Mouse (Mus musculus): Measurements from ENCODE around the gene Thrap3. TPM values are rescaled to one million over a fixed set of nuclear protein-coding genes. Genes with fewer than 3 reads are reported as not detected.
"Not testable (repeated sequence)": the region's sequence is repeated elsewhere in the genome, so short reads cannot be mapped to it uniquely, and the experiment has no call there.

Gene Thrap3
- polyA plus RNA-seq, 2 experiments from 2014 or later: 222 to 330 TPM

GRCm38 (mm10) chr4:126219540-126219939 is 17.0 kb upstream of the Thrap3 start:
- not testable (repeated sequence) for ATAC-seq

GRCm38 (mm10) chr4:126217771-126218170 is 15.2 kb upstream of the Thrap3 start:
- ATAC-seq: no peak

- no peak for ATAC-seq
These were observed 4.5 kb upstream of the Thrap3 start for GRCm38 (mm10) chr4:126207081-126207480.

- no peak for ATAC-seq
These were observed 2.8 kb upstream of the Thrap3 start for GRCm38 (mm10) chr4:126205386-126205785.

- ATAC-seq: no peak
These were observed 2.2 kb upstream of the Thrap3 start for GRCm38 (mm10) chr4:126204661-126205230.

GRCm38 (mm10) chr4:126204016-126204415 is 1.5 kb upstream of the Thrap3 start:
- no peak for ATAC-seq

- ATAC-seq: no peak
These were observed 856 bp upstream of the Thrap3 start for GRCm38 (mm10) chr4:126203336-126203895.

GRCm38 (mm10) chr4:126201514-126202302 is 852 bp downstream of the Thrap3 start:
- peak; percentile 1 for ATAC-seq

GRCm38 (mm10) chr4:126200656-126201055 is 1.9 kb downstream of the Thrap3 start:
- no peak for ATAC-seq

- no peak for ATAC-seq
These were observed 2.5 kb downstream of the Thrap3 start for GRCm38 (mm10) chr4:126200036-126200435.

GRCm38 (mm10) chr4:126199556-126199955 is 3.0 kb downstream of the Thrap3 start:
- no peak for ATAC-seq

- no peak for ATAC-seq
These were observed 5.1 kb downstream of the Thrap3 start for GRCm38 (mm10) chr4:126197485-126197884.

- no peak for ATAC-seq
These were observed 7.6 kb downstream of the Thrap3 start for GRCm38 (mm10) chr4:126194916-126195315.

- ATAC-seq: peak; percentile 80
These were observed 8.3 kb downstream of the Thrap3 start for GRCm38 (mm10) chr4:126194216-126194615.

- no peak for ATAC-seq
These were observed 11.9 kb downstream of the Thrap3 start for GRCm38 (mm10) chr4:126190636-126191035.

GRCm38 (mm10) chr4:126187096-126187495 is 15.5 kb downstream of the Thrap3 start:
- ATAC-seq: no peak

GRCm38 (mm10) chr4:126183034-126183433 is 19.5 kb downstream of the Thrap3 start:
- no peak for ATAC-seq

GRCm38 (mm10) chr4:126181170-126181957 is 21.2 kb downstream of the Thrap3 start:
- ATAC-seq: peak; percentile 96

GRCm38 (mm10) chr4:126175980-126176379 is 26.6 kb downstream of the Thrap3 start:
- ATAC-seq: not testable (repeated sequence)

- ATAC-seq: no peak
These were observed 28.8 kb downstream of the Thrap3 start for GRCm38 (mm10) chr4:126173800-126174199.

- not testable (repeated sequence) for ATAC-seq
These were observed 31.8 kb downstream of the Thrap3 start for GRCm38 (mm10) chr4:126170737-126171136.

GRCm38 (mm10) chr4:126168851-126169250 is 33.7 kb downstream of the Thrap3 start:
- no peak for ATAC-seq

GRCm38 (mm10) chr4:126166084-126166483 is 36.5 kb downstream of the Thrap3 start:
- no peak for ATAC-seq

All from CD4-positive, CD25-positive, alpha-beta regulatory T cell, adult 4 months (primary cell).